Comparison of ENCODE assay signal across 8 mouse cellular contexts in genomic region chr2:156584797-156585471, GRCm38 (mm10). TPM values are rescaled to one million over a fixed set of nuclear protein-coding genes. Genes with fewer than 3 reads are reported as not detected.
A peak's percentile ranks its signal among the peaks of the same experiment; 100 is the strongest.
DNase-seq lines count a peak whose midpoint lies in the region; ATAC-seq lines count a peak whose summit lies in the region.

No protein-coding gene starts in this region.

- H3K4me2 ChIP-seq in embryonic facial prominence, embryonic 12.5 days (replicated peaks): no peak overlapping the region; the same call in 1 of the 2 replicates
- peak overlapping the region; percentile 47 for H3K4me2 ChIP-seq in forebrain, embryonic 12.5 days
- peak overlapping the region; percentile 28 for H3K4me2 ChIP-seq in hindbrain, embryonic 14.5 days (replicated peaks)

- H3K27me3 ChIP-seq in embryonic facial prominence, embryonic 12.5 days: peaks cover 4% of the 10 kb centered on the region; the same call in 1 of the 2 replicates
- peaks cover 7% of the 10 kb centered on the region; the same call in 1 of the 2 replicates for H3K27me3 ChIP-seq in embryonic facial prominence, embryonic 10.5 days (replicated peaks; ENCODE audit: low read depth, poor library complexity, severe bottlenecking)
- H3K27me3 ChIP-seq in forebrain, embryonic 12.5 days: peaks cover 3% of the 10 kb centered on the region; the same call in 1 of the 2 replicates
- H3K27me3 ChIP-seq in hindbrain, embryonic 14.5 days (ENCODE audit: control insufficient read depth, insufficient read depth, low read length): no peaks in the 10 kb centered on the region
- peaks cover 6% of the 10 kb centered on the region; the same call in 1 of the 2 replicates for H3K27me3 ChIP-seq in midbrain, embryonic 10.5 days (ENCODE audit: low read depth, poor library complexity, severe bottlenecking)

- H3K4me1 ChIP-seq in embryonic facial prominence, embryonic 12.5 days: no peaks in the 10 kb centered on the region
- peaks cover 8% of the 10 kb centered on the region; the same call in 1 of the 2 replicates for H3K4me1 ChIP-seq in embryonic facial prominence, embryonic 10.5 days
- H3K4me1 ChIP-seq in forebrain, embryonic 12.5 days: peaks cover 15% of the 10 kb centered on the region
- 0 out of 2 replicates have a peak, but pooled peaks cover 8% of the 10 kb centered on the region for H3K4me1 ChIP-seq in hindbrain, embryonic 14.5 days (replicated peaks; ENCODE audit: control insufficient read depth, insufficient read depth, low read length)
- peaks cover 17% of the 10 kb centered on the region for H3K4me1 ChIP-seq in midbrain, embryonic 10.5 days

- H3K9me3 ChIP-seq in embryonic facial prominence, embryonic 12.5 days: no peaks in the 10 kb centered on the region
- no peaks in the 10 kb centered on the region for H3K9me3 ChIP-seq in embryonic facial prominence, embryonic 10.5 days
- no peaks in the 10 kb centered on the region for H3K9me3 ChIP-seq in forebrain, embryonic 12.5 days
- H3K9me3 ChIP-seq in hindbrain, embryonic 14.5 days (ENCODE audit: control insufficient read depth, low read length): no peaks in the 10 kb centered on the region
- H3K9me3 ChIP-seq in midbrain, embryonic 10.5 days (replicated peaks): no peaks in the 10 kb centered on the region

- WGBS in embryonic facial prominence, embryonic 12.5 days: 43% methylated on average over 14 of the region's 14 CpGs
- WGBS in embryonic facial prominence, embryonic 10.5 days: 48% methylated on average over 14 of the region's 14 CpGs
- WGBS in forebrain, embryonic 12.5 days: 28% methylated on average over 14 of the region's 14 CpGs
- 13% methylated on average over 14 of the region's 14 CpGs for WGBS in hindbrain, embryonic 14.5 days
- WGBS in midbrain, embryonic 10.5 days: 48% methylated on average over 14 of the region's 14 CpGs

- H3K36me3 ChIP-seq in embryonic facial prominence, embryonic 12.5 days: no peaks in the 10 kb centered on the region
- no peaks in the 10 kb centered on the region for H3K36me3 ChIP-seq in embryonic facial prominence, embryonic 10.5 days (replicated peaks)
- no peaks in the 10 kb centered on the region for H3K36me3 ChIP-seq in forebrain, embryonic 12.5 days (replicated peaks)
- H3K36me3 ChIP-seq in hindbrain, embryonic 14.5 days (replicated peaks; ENCODE audit: control insufficient read depth, insufficient read depth): no peaks in the 10 kb centered on the region
- no peaks in the 10 kb centered on the region for H3K36me3 ChIP-seq in midbrain, embryonic 10.5 days

- no peak overlapping the region for H3K9ac ChIP-seq in embryonic facial prominence, embryonic 12.5 days
- peak overlapping the region; percentile 33; the same call in 1 of the 2 replicates for H3K9ac ChIP-seq in forebrain, embryonic 12.5 days
- H3K9ac ChIP-seq in hindbrain, embryonic 14.5 days: no peak overlapping the region

- no peak overlapping the region for H3K4me3 ChIP-seq in embryonic facial prominence, embryonic 12.5 days
- H3K4me3 ChIP-seq in embryonic facial prominence, embryonic 10.5 days: no peak overlapping the region
- no peak overlapping the region for H3K4me3 ChIP-seq in forebrain, embryonic 12.5 days (replicated peaks)
- no peak overlapping the region for H3K4me3 ChIP-seq in hindbrain, embryonic 14.5 days (replicated peaks; ENCODE audit: low read length)
- H3K4me3 ChIP-seq in midbrain, embryonic 10.5 days: peak overlapping the region; percentile 35; the same call in 1 of the 2 replicates

- no peak overlapping the region for H3K27ac ChIP-seq in embryonic facial prominence, embryonic 12.5 days
- H3K27ac ChIP-seq in embryonic facial prominence, embryonic 10.5 days (replicated peaks): no peak overlapping the region
- peak overlapping the region; percentile 36; the same call in 1 of the 2 replicates for H3K27ac ChIP-seq in forebrain, embryonic 12.5 days
- H3K27ac ChIP-seq in hindbrain, embryonic 14.5 days: no peak overlapping the region
- H3K27ac ChIP-seq in midbrain, embryonic 10.5 days (replicated peaks): 0 out of 2 replicates have a peak overlapping the region, but pooled peaks have one; percentile 46

- DNase-seq in embryonic facial prominence, embryonic 10.5 days (ENCODE audit: low spot score): no peak
- peak; percentile 31 for DNase-seq in hindbrain, embryonic 14.5 days (ENCODE audit: low spot score)
- DNase-seq in midbrain, embryonic 10.5 days (ENCODE audit: low spot score): no peak
- no peak for DNase-seq in thymus, postnatal 14 days
- no peak for DNase-seq in urinary bladder, adult 18-20 months (ENCODE audit: low spot score in 2 of 2)
- DNase-seq in urinary bladder, postnatal 14 days (ENCODE audit: low spot score): no peak

- 0 out of 2 replicates have a peak, but pooled peaks have one; percentile 31 for ATAC-seq in embryonic facial prominence, embryonic 12.5 days (ENCODE audit: insufficient number of reproducible peaks, insufficient read depth, low FRiP score, low TSS enrichment)
- ATAC-seq in forebrain, embryonic 12.5 days (ENCODE audit: low FRiP score): peak; percentile 49; the same call in 1 of the 2 replicates
- peak; percentile 64; the same call in 1 of the 2 replicates for ATAC-seq in hindbrain, embryonic 14.5 days (ENCODE audit: low FRiP score)

RNA-seq across cellular contexts. Expression of gene Dlgap4, which starts 28.6 kb away (rescaled TPM):
- polyA plus RNA-seq in embryonic facial prominence, embryonic 12.5 days (2016; fragmentation: Nextera tagmentation; extraction: Ambion mirVana): 132 and 137 TPM in 2 replicates
- 145 and 147 TPM in 2 replicates for polyA plus RNA-seq in embryonic facial prominence, embryonic 10.5 days (2016; fragmentation: Nextera tagmentation; extraction: Ambion mirVana)
- polyA plus RNA-seq in forebrain, embryonic 12.5 days (2016; fragmentation: Nextera tagmentation; extraction: Ambion mirVana): 195 and 197 TPM in 2 replicates
- polyA plus RNA-seq in hindbrain, embryonic 14.5 days (2014; fragmentation: Nextera tagmentation; extraction: Ambion mirVana): 220 and 221 TPM in 2 replicates
- 128 and 146 TPM in 2 replicates for polyA plus RNA-seq in midbrain, embryonic 10.5 days (2016; fragmentation: Nextera tagmentation; extraction: Ambion mirVana)

RNA-seq across cellular contexts. Expression of gene Aar2, which starts 37.5 kb away (rescaled TPM):
- 41.7 and 42.8 TPM in 2 replicates for polyA plus RNA-seq in embryonic facial prominence, embryonic 12.5 days (2016; fragmentation: Nextera tagmentation; extraction: Ambion mirVana)
- 50.7 and 53.9 TPM in 2 replicates for polyA plus RNA-seq in embryonic facial prominence, embryonic 10.5 days (2016; fragmentation: Nextera tagmentation; extraction: Ambion mirVana)
- polyA plus RNA-seq in forebrain, embryonic 12.5 days (2016; fragmentation: Nextera tagmentation; extraction: Ambion mirVana): 44.1 and 44.7 TPM in 2 replicates
- 53.5 and 55.0 TPM in 2 replicates for polyA plus RNA-seq in hindbrain, embryonic 14.5 days (2014; fragmentation: Nextera tagmentation; extraction: Ambion mirVana)
- polyA plus RNA-seq in midbrain, embryonic 10.5 days (2016; fragmentation: Nextera tagmentation; extraction: Ambion mirVana): 46.4 and 48.8 TPM in 2 replicates

Comparison
In these comparisons a context has a peak if more than half of its experiments do, and no peak if none do; other contexts are left out.
1. H3K27ac ChIP-seq: peak in forebrain, embryonic 12.5 days (single experiment) and midbrain, embryonic 10.5 days (single experiment); none in embryonic facial prominence, embryonic 12.5 days (single experiment), embryonic facial prominence, embryonic 10.5 days (single experiment) and hindbrain, embryonic 14.5 days (single experiment).
2. Peak in every context shown above with its lines, with median percentiles within 50 percentile points of each other: ATAC-seq.